Mouse (Mus musculus): ENCODE results near the gene Neurl2. TPM values are rescaled to one million over a fixed set of nuclear protein-coding genes. Genes with fewer than 3 reads are reported as not detected.
A peak's percentile ranks its signal among the peaks of the same experiment; 100 is the strongest.

The Neurl2 gene
- polyA plus RNA-seq, 1 experiment from 2014 or later: 8.3 TPM

GRCm38 (mm10) chr2:164792400-164793190, 40.7 kb downstream of the Neurl2 start:
- Histone ChIP-seq H3K4me2 (replicated peaks; ENCODE audit: low read depth, low read length) (no peak overlapping the region), H3K4me1 (ENCODE audit: control insufficient read depth, insufficient read depth, low read length) (0 out of 2 replicates have a peak, but pooled peaks cover 3% of the 10 kb centered on the region), H3K36me3 (ENCODE audit: control insufficient read depth, insufficient read depth, low read length) (peaks cover 48% of the 10 kb centered on the region)

GRCm38 (mm10) chr2:164791841-164792261, 41.4 kb downstream of the Neurl2 start:
- Histone ChIP-seq H3K4me2 (replicated peaks; ENCODE audit: low read depth, low read length) (no peak overlapping the region), H3K9ac (replicated peaks; ENCODE audit: low read depth, low read length) (no peak overlapping the region), H3K27ac (ENCODE audit: low read length) (no peak overlapping the region), H3K27me3 (ENCODE audit: control insufficient read depth, insufficient read depth, low read length) (no peaks in the 10 kb centered on the region), H3K4me1 (ENCODE audit: control insufficient read depth, insufficient read depth, low read length) (peaks cover 3% of the 10 kb centered on the region; the same call in 1 of the 2 replicates), H3K36me3 (ENCODE audit: control insufficient read depth, insufficient read depth, low read length) (peaks cover 43% of the 10 kb centered on the region), H3K4me3 (ENCODE audit: low read depth, low read length) (no peak overlapping the region), H3K9me3 (ENCODE audit: control insufficient read depth, low read depth, low read length) (no peaks in the 10 kb centered on the region)
- WGBS: 90% methylated on average over 18 of the region's 18 CpGs
- no peak for ATAC-seq (ENCODE audit: insufficient number of reproducible peaks, insufficient read depth, low FRiP score, low read depth)

More at GRCm38 (mm10) chr2:164792400-164793190, 40.7 kb downstream of the Neurl2 start:
- no peak for ATAC-seq (ENCODE audit: insufficient number of reproducible peaks, insufficient read depth, low FRiP score, low read depth)
- H3K9ac ChIP-seq (replicated peaks; ENCODE audit: low read depth, low read length): no peak overlapping the region
- 93% methylated on average over 12 of the region's 12 CpGs for WGBS
- no peaks in the 10 kb centered on the region for H3K27me3 ChIP-seq (ENCODE audit: control insufficient read depth, insufficient read depth, low read length)
- no peaks in the 10 kb centered on the region for H3K9me3 ChIP-seq (ENCODE audit: control insufficient read depth, low read depth, low read length)
- H3K27ac ChIP-seq (ENCODE audit: low read length): no peak overlapping the region
- H3K4me3 ChIP-seq (ENCODE audit: low read depth, low read length): no peak overlapping the region

- Histone ChIP-seq H3K4me2 (replicated peaks; ENCODE audit: low read depth, low read length) (no peak overlapping the region), H3K36me3 (ENCODE audit: control insufficient read depth, insufficient read depth, low read length) (peaks cover 36% of the 10 kb centered on the region), H3K9ac (replicated peaks; ENCODE audit: low read depth, low read length) (no peak overlapping the region), H3K9me3 (ENCODE audit: control insufficient read depth, low read depth, low read length) (no peaks in the 10 kb centered on the region), H3K4me1 (ENCODE audit: control insufficient read depth, insufficient read depth, low read length) (peaks cover 3% of the 10 kb centered on the region; the same call in 1 of the 2 replicates), H3K27me3 (ENCODE audit: control insufficient read depth, insufficient read depth, low read length) (no peaks in the 10 kb centered on the region), H3K4me3 (ENCODE audit: low read depth, low read length) (no peak overlapping the region), H3K27ac (ENCODE audit: low read length) (no peak overlapping the region)
- no peak for ATAC-seq (ENCODE audit: insufficient number of reproducible peaks, insufficient read depth, low FRiP score, low read depth)
- 65% methylated on average over 4 of the region's 4 CpGs for WGBS
Observed at GRCm38 (mm10) chr2:164790451-164790850, 42.8 kb downstream of the Neurl2 start.

GRCm38 (mm10) chr2:164788411-164788810, 44.8 kb downstream of the Neurl2 start:
- no peak overlapping the region for H3K4me2 ChIP-seq (replicated peaks; ENCODE audit: low read depth, low read length)
- no peak overlapping the region for H3K27ac ChIP-seq (ENCODE audit: low read length)
- peaks cover 27% of the 10 kb centered on the region for H3K36me3 ChIP-seq (ENCODE audit: control insufficient read depth, insufficient read depth, low read length)
- WGBS: 60% methylated on average over 4 of the region's 4 CpGs
- no peak for ATAC-seq (ENCODE audit: insufficient number of reproducible peaks, insufficient read depth, low FRiP score, low read depth)
- H3K4me3 ChIP-seq (ENCODE audit: low read depth, low read length): no peak overlapping the region
- H3K9me3 ChIP-seq (ENCODE audit: control insufficient read depth, low read depth, low read length): no peaks in the 10 kb centered on the region
- H3K4me1 ChIP-seq (ENCODE audit: control insufficient read depth, insufficient read depth, low read length): peaks cover 8% of the 10 kb centered on the region; the same call in 1 of the 2 replicates
- no peak overlapping the region for H3K9ac ChIP-seq (replicated peaks; ENCODE audit: low read depth, low read length)
- H3K27me3 ChIP-seq (ENCODE audit: control insufficient read depth, insufficient read depth, low read length): no peaks in the 10 kb centered on the region

- Histone ChIP-seq H3K4me3 (ENCODE audit: low read depth, low read length) (no peak overlapping the region), H3K9me3 (ENCODE audit: control insufficient read depth, low read depth, low read length) (no peaks in the 10 kb centered on the region), H3K27ac (ENCODE audit: low read length) (no peak overlapping the region), H3K9ac (replicated peaks; ENCODE audit: low read depth, low read length) (no peak overlapping the region), H3K36me3 (ENCODE audit: control insufficient read depth, insufficient read depth, low read length) (peaks cover 22% of the 10 kb centered on the region), H3K4me1 (ENCODE audit: control insufficient read depth, insufficient read depth, low read length) (peaks cover 8% of the 10 kb centered on the region; the same call in 1 of the 2 replicates), H3K4me2 (replicated peaks; ENCODE audit: low read depth, low read length) (no peak overlapping the region), H3K27me3 (ENCODE audit: control insufficient read depth, insufficient read depth, low read length) (no peaks in the 10 kb centered on the region)
- 80% methylated on average over 10 of the region's 10 CpGs for WGBS
- no peak for ATAC-seq (ENCODE audit: insufficient number of reproducible peaks, insufficient read depth, low FRiP score, low read depth)
Observed at GRCm38 (mm10) chr2:164787779-164788178, 45.5 kb downstream of the Neurl2 start.

GRCm38 (mm10) chr2:164787032-164787431, 46.2 kb downstream of the Neurl2 start:
- Histone ChIP-seq H3K4me2 (replicated peaks; ENCODE audit: low read depth, low read length) (peak overlapping the region; percentile 82), H3K9me3 (ENCODE audit: control insufficient read depth, low read depth, low read length) (no peaks in the 10 kb centered on the region), H3K9ac (replicated peaks; ENCODE audit: low read depth, low read length) (no peak overlapping the region), H3K27ac (ENCODE audit: low read length) (no peak overlapping the region; the same call in 1 of the 2 replicates), H3K27me3 (ENCODE audit: control insufficient read depth, insufficient read depth, low read length) (no peaks in the 10 kb centered on the region), H3K4me1 (ENCODE audit: control insufficient read depth, insufficient read depth, low read length) (peaks cover 8% of the 10 kb centered on the region; the same call in 1 of the 2 replicates), H3K36me3 (ENCODE audit: control insufficient read depth, insufficient read depth, low read length) (peaks cover 15% of the 10 kb centered on the region), H3K4me3 (ENCODE audit: low read depth, low read length) (peak overlapping the region; percentile 66)
- WGBS: 88% methylated on average over 3 of the region's 3 CpGs
- ATAC-seq (ENCODE audit: insufficient number of reproducible peaks, insufficient read depth, low FRiP score, low read depth): no peak

- peaks cover 9% of the 10 kb centered on the region; the same call in 1 of the 2 replicates for H3K36me3 ChIP-seq (ENCODE audit: control insufficient read depth, insufficient read depth, low read length)
- H3K4me1 ChIP-seq (ENCODE audit: control insufficient read depth, insufficient read depth, low read length): peaks cover 8% of the 10 kb centered on the region; the same call in 1 of the 2 replicates
- peak overlapping the region; percentile 64 for H3K9ac ChIP-seq (replicated peaks; ENCODE audit: low read depth, low read length)
- H3K9me3 ChIP-seq (ENCODE audit: control insufficient read depth, low read depth, low read length): no peaks in the 10 kb centered on the region
- H3K4me2 ChIP-seq (replicated peaks; ENCODE audit: low read depth, low read length): peak overlapping the region; percentile 82
- ATAC-seq (ENCODE audit: insufficient number of reproducible peaks, insufficient read depth, low FRiP score, low read depth): peak; percentile 3; the same call in 1 of the 2 replicates
- 6% methylated on average over 15 of the region's 15 CpGs for WGBS
- H3K27ac ChIP-seq (ENCODE audit: low read length): peak overlapping the region; percentile 86; the same call in 1 of the 2 replicates
- no peaks in the 10 kb centered on the region for H3K27me3 ChIP-seq (ENCODE audit: control insufficient read depth, insufficient read depth, low read length)
- peak overlapping the region; percentile 66 for H3K4me3 ChIP-seq (ENCODE audit: low read depth, low read length)
Observed at GRCm38 (mm10) chr2:164786388-164786885, 46.8 kb downstream of the Neurl2 start.

GRCm38 (mm10) chr2:164785481-164786387, 47.5 kb downstream of the Neurl2 start, which contains the start of gene Snx21:
Gene Snx21, plus strand, starts transcription at chr2:164785823.
- H3K27ac ChIP-seq (ENCODE audit: low read length): peak within 1 kb of the TSS; percentile 86
- peak; percentile 92 for ATAC-seq (ENCODE audit: insufficient number of reproducible peaks, insufficient read depth, low FRiP score, low read depth)

More at GRCm38 (mm10) chr2:164785481-164786387, 47.5 kb downstream of the Neurl2 start, which contains the start of gene Snx21:
- peaks cover 3% of the 10 kb centered on the region; the same call in 1 of the 2 replicates for H3K36me3 ChIP-seq (ENCODE audit: control insufficient read depth, insufficient read depth, low read length)
- no peaks in the 10 kb centered on the region for H3K27me3 ChIP-seq (ENCODE audit: control insufficient read depth, insufficient read depth, low read length)
- H3K9me3 ChIP-seq (ENCODE audit: control insufficient read depth, low read depth, low read length): no peaks in the 10 kb centered on the region
- H3K4me1 ChIP-seq (ENCODE audit: control insufficient read depth, insufficient read depth, low read length): peaks cover 8% of the 10 kb centered on the region; the same call in 1 of the 2 replicates
- H3K4me3 ChIP-seq (ENCODE audit: low read depth, low read length): peak within 1 kb of the TSS; percentile 66
- H3K9ac ChIP-seq (replicated peaks; ENCODE audit: low read depth, low read length): peak within 1 kb of the TSS; percentile 64
- under 1% methylated on average over 86 of the region's 89 CpGs for WGBS
- peak within 1 kb of the TSS; percentile 82 for H3K4me2 ChIP-seq (replicated peaks; ENCODE audit: low read depth, low read length)
